Mouse (Mus musculus) cortical plate, adult 2 months (tissue): Measurements from ENCODE around the gene Acp6.

Experiments used
- CTCF ChIP-seq: fragments of 200-500 bp; IDR thresholded peaks from 2 replicates; pipeline ENCODE4 v1.5.1; 2011; ENCODE audit warnings: mild to moderate bottlenecking, control low read depth, low read length; ENCODE audit not compliant: insufficient read depth; ENCODE audit errors: extremely low read depth
- POLR2A ChIP-seq: fragments of 200-500 bp; IDR thresholded peaks from 2 replicates; pipeline ENCODE4 v1.6.1; 2011; ENCODE audit warnings: mild to moderate bottlenecking, low read length, control low read depth; ENCODE audit not compliant: insufficient read depth; ENCODE audit errors: extremely low read depth

DNA sequence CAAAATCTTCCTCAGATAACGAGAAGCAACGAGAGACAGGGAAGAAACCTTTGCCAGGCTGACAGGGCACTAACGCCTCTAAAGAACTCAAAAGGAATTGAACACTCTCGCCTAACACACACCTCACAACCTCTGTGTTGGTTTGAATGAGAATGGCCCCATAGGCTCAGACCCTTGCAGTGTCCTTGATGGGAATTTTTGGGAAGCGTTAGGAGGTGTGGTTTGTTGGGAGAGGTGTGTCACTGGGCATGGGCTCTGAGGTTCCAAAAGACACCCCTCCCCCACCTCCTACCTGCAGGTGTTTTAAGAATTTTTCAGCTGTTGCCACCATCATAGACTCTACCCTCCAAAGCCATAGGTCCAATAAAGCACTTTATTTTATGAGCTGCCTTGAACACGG is 20.3 kb downstream of the Acp6 start:
- TF ChIP-seq POLR2A (no peak), CTCF (no peak)
